Mouse (Mus musculus) liver, embryonic 11.5 days (tissue): Measurements from ENCODE around the gene Xrn2. TPM values are rescaled to one million over a fixed set of nuclear protein-coding genes. Genes with fewer than 3 reads are reported as not detected.
A peak's percentile ranks its signal among the peaks of the same experiment; 100 is the strongest.

ENCODE experiments used
- ATAC-seq: fragments of 200-750 bp; cut with Nextera tagmentation; replicated peaks from 2 replicates; pipeline ENCODE4 v1.8.0; 2017; ENCODE audit warnings: moderate number of reproducible peaks, mild to moderate bottlenecking, moderate TSS enrichment, moderate library complexity; ENCODE audit not compliant: low FRiP score
- DNase-seq: peaks from one replicate; pipeline ENCODE4 v3.0.0-alpha.2; 2017; ENCODE audit warnings: low spot score
- H3K27ac ChIP-seq: fragments of 300-500 bp; sonication (generic); 2 replicates; pipeline ENCODE4 v1.5.1; 2014; ENCODE audit warnings: mild to moderate bottlenecking, low read depth, low read length, control low read depth
- H3K27me3 ChIP-seq: fragments of 300-500 bp; sonication (generic); replicated peaks from 2 replicates; pipeline ENCODE4 v1.6.1; 2014; ENCODE audit warnings: low read length, mixed read lengths; ENCODE audit not compliant: control insufficient read depth, insufficient read depth
- H3K36me3 ChIP-seq: fragments of 300-500 bp; sonication (generic); 2 replicates; pipeline ENCODE4 v1.6.1; 2014; ENCODE audit warnings: mild to moderate bottlenecking, low read length, moderate library complexity, mixed read lengths; ENCODE audit not compliant: control insufficient read depth, insufficient read depth
- H3K4me1 ChIP-seq: fragments of 300-500 bp; sonication (generic); replicated peaks from 2 replicates; pipeline ENCODE4 v1.6.1; 2014; ENCODE audit warnings: low read length, mixed read lengths; ENCODE audit not compliant: control insufficient read depth, insufficient read depth
- H3K4me2 ChIP-seq: fragments of 300-500 bp; sonication (generic); 2 replicates; pipeline ENCODE4 v1.6.1; 2014; ENCODE audit warnings: mild to moderate bottlenecking, control low read depth, moderate library complexity
- H3K4me3 ChIP-seq: fragments of 300-500 bp; sonication (generic); 2 replicates; pipeline ENCODE4 v1.5.1; 2014; ENCODE audit warnings: low read depth, low read length, control low read depth
- H3K9ac ChIP-seq: fragments of 300-500 bp; sonication (generic); 2 replicates; pipeline ENCODE4 v1.6.1; 2014; ENCODE audit warnings: low read depth, low read length, control low read depth
- H3K9me3 ChIP-seq: fragments of 300-500 bp; sonication (generic); 2 replicates; pipeline ENCODE4 v1.6.1; 2016; ENCODE audit warnings: low read length, inconsistent platforms, mixed read lengths; ENCODE audit not compliant: control insufficient read depth
- WGBS: fragments of 180-500 bp; shearing (Covaris S2); extraction: QIAGEN DNeasy Blood & Tissue Kit; methylation state at CpG from one replicate; pipeline ENCODE4 v1.1.7; 2014; 5-methylcytosine and 5-hydroxymethylcytosine counted together
- polyA plus RNA-seq: library from polyadenylated mRNA; unstranded; fragments of >200 nt; fragmentation: Nextera tagmentation; extraction: Ambion mirVana; gene quantifications from 2 replicates; pipeline ENCODE4 v1.2.1, GENCODE M21; 2014

The Xrn2 gene
- polyA plus RNA-seq = 88.0 and 96.4 TPM in 2 replicates

DNA sequence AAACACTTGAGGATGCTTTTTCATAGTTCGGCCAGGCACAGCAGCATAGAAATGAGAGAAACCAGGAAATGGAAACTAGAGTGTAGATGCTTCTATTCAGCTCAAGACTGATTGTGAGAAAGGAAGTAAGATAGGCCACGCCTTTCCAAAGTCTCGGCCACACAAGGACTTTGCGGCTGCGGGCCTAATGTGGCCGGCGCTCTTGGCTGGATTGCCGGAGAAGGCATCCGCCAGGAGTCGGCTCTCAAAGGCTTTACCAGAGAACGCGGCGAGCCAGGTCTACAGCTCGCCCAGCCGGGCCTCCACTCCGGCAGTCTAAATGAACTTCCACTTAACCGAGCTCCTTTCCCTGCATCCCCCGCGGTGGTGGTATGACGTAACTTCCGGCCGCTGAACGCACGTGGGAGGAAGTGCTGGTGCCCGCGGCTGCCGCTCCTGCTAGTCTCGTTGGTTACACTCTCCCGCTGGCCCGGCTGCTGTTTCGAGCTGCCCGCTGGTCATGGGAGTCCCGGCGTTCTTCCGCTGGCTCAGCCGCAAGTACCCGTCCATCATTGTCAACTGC, at the start of gene Xrn2:
Xrn2 (plus strand) TSS at position 374 of the 562 bp plus-strand sequence.
- Histone ChIP-seq H3K9me3 (no peaks in the 10 kb centered on the region), H3K4me1 (peaks cover 16% of the 10 kb centered on the region), H3K36me3 (peaks cover 2% of the 10 kb centered on the region; the same call in 1 of the 2 replicates), H3K4me2 (peak within 1 kb of the TSS; percentile 93), H3K9ac (peak within 1 kb of the TSS; percentile 74), H3K27ac (peak within 1 kb of the TSS; percentile 87), H3K27me3 (no peaks in the 10 kb centered on the region), H3K4me3 (peak within 1 kb of the TSS; percentile 80)
- under 1% methylated on average over 37 of the region's 37 CpGs for WGBS
- ATAC-seq (peak; percentile 92), DNase-seq (peak; percentile 97)

DNA sequence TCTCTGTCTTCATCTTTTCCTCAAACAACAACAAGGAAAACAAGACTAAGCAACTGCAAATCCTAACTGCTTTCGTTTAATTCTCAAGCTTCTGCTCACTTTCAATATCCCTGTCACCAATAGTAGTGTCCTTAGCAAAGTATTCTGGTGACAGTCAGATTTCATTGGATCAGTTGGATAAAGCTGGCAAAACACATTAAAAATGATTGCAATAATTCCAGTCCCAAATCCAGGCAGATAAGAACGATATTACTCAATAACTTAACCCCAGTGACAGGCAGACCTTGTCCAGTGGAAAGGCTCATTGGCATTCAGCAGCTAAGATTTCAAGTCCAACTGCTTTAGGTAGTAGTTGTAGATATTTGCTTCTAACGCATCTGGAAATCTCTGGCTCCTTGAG, 37.8 kb upstream of the Xrn2 start:
- Histone ChIP-seq H3K36me3 (no peaks in the 10 kb centered on the region), H3K27me3 (no peaks in the 10 kb centered on the region)
- 73% methylated on average over 3 of the region's 3 CpGs for WGBS

DNA sequence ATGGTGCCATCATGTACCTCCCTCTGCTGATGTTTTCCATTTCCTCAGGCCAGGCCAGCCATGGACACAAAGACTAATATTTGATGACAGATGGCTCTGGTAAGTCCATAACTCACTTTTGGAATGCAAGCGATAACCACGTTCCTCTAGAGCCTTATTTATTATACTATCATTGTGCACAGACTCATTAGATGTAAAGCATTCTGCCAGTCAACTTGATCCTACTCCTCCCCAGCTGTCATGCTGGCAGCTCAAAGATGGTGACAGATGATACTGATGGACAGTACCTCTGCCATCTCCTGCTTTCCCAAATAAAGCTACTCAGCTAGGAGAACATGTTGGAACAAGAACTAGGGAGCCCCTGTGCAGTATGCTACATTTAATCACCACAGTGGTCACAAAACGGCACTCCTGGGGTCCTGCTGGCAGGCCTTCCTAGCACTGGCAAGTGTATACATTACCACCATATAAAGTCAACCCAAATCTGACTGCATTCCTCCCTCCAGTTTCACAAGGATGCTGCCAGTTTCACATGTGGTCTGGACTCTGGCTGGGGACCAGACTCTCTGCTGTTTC, 37.3 kb upstream of the Xrn2 start:
- no peak overlapping the region for H3K27ac ChIP-seq
- no peak overlapping the region for H3K9ac ChIP-seq
- no peaks in the 10 kb centered on the region for H3K27me3 ChIP-seq
- no peak for DNase-seq
- WGBS = 65% methylated on average over 3 of the region's 3 CpGs
- no peaks in the 10 kb centered on the region for H3K36me3 ChIP-seq
- no peaks in the 10 kb centered on the region for H3K9me3 ChIP-seq
- H3K4me2 ChIP-seq = no peak overlapping the region
- no peaks in the 10 kb centered on the region for H3K4me1 ChIP-seq
- ATAC-seq = no peak
- no peak overlapping the region for H3K4me3 ChIP-seq

More for the DNA sequence above, 37.8 kb upstream of the Xrn2 start:
- Histone ChIP-seq H3K4me2 (no peak overlapping the region), H3K4me3 (no peak overlapping the region), H3K9ac (no peak overlapping the region), H3K4me1 (no peaks in the 10 kb centered on the region), H3K27ac (no peak overlapping the region), H3K9me3 (no peaks in the 10 kb centered on the region)
- ATAC-seq (no peak), DNase-seq (no peak)

DNA sequence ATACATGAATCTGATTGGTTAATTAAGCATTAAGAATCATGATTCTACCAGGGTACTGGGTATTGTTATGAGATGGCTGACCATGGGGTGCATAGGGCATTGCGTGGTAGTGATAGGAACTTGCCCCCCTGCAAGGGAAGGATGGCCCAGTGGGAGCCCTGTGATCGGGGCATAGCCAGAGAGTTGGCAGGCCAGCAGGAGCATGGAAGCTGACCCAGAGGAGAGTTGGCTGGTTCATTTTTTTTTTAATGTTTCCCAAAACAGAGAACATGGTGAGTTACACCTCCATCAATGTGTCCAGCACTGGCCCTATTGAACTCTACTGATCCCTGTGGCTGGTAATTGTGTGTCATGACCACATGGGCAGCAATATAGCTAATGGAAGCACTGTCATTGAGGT, 30.0 kb upstream of the Xrn2 start:
- Histone ChIP-seq H3K36me3 (no peaks in the 10 kb centered on the region), H3K4me2 (no peak overlapping the region), H3K9me3 (no peaks in the 10 kb centered on the region), H3K27me3 (no peaks in the 10 kb centered on the region), H3K27ac (no peak overlapping the region), H3K4me1 (no peaks in the 10 kb centered on the region), H3K4me3 (no peak overlapping the region), H3K9ac (no peak overlapping the region)
- DNase-seq (no peak), ATAC-seq (no peak)
- 82% methylated on average over 2 of the region's 2 CpGs for WGBS

DNA sequence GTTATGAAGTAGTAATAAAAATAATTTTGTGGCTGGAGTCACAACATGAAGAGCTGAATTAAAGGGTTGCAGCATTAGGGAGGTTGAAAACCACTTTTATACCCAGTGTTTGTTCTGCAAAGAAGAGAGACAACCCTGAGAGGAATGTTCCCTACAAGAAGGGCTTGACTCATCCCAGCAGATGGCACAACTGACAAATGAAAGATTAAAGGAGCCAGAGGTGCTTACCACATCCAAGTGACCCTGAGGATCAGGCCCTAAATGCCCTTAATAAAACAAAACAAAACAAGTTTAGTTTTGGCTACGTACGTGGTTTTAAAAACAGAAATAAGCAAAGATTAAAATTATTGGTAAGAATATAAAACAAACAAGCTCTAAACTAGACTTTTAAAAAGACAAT, 28.0 kb upstream of the Xrn2 start:
- DNase-seq (no peak), ATAC-seq (no peak)
- H3K4me3 ChIP-seq = no peak overlapping the region
- H3K36me3 ChIP-seq = no peaks in the 10 kb centered on the region
- 87% methylated on average over 2 of the region's 2 CpGs for WGBS
- H3K9ac ChIP-seq = no peak overlapping the region
- no peak overlapping the region for H3K27ac ChIP-seq
- H3K4me1 ChIP-seq = no peaks in the 10 kb centered on the region
- H3K27me3 ChIP-seq = no peaks in the 10 kb centered on the region
- H3K4me2 ChIP-seq = no peak overlapping the region
- no peaks in the 10 kb centered on the region for H3K9me3 ChIP-seq

DNA sequence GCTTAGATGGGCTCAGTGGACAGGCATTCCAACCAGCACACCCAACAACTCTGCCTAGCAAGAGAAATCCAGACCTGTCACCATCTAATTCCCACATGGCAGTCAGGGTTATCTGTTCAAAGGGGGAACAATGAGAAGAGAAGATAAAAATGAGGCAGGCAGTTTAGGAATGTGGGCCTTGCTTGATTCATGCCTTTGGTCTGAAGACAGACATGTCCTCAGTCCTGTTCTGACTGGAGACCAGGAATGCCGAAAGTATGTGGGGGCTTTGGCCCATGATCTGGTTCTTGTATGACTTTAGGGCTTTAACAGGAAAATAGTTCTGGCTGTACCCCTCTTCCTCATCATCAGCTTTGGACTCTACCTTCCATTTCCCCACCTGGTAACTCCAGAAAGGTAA, 27.0 kb upstream of the Xrn2 start:
- DNase-seq (no peak), ATAC-seq (no peak)
- no peak overlapping the region for H3K4me2 ChIP-seq
- no peak overlapping the region for H3K27ac ChIP-seq
- H3K9me3 ChIP-seq = no peaks in the 10 kb centered on the region
- no peak overlapping the region for H3K9ac ChIP-seq
- 88% methylated on average over 1 of the region's 1 CpGs for WGBS
- no peaks in the 10 kb centered on the region for H3K36me3 ChIP-seq
- no peaks in the 10 kb centered on the region for H3K27me3 ChIP-seq
- H3K4me1 ChIP-seq = no peaks in the 10 kb centered on the region
- no peak overlapping the region for H3K4me3 ChIP-seq

DNA sequence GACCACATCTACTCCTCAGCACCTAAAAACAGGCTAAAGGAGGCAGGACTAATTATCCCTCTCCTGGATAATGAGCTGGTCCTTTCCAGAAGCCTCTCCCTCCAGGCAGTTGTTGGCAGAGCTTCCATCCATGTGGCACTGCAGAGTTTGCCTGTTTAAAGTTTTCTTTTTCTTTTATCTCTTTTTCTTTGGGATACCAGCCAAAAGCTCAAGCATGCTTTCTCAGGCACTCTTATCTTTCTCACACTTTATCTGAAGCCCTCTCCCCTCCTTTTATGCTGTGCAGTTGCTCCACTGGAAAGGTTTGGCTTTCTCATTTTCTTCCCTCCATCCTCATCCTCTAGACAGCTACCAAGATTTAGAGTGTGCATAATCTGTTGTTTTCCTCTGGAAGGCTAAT, 26.4 kb upstream of the Xrn2 start:
- H3K27ac ChIP-seq = no peak overlapping the region
- ATAC-seq = no peak

DNA sequence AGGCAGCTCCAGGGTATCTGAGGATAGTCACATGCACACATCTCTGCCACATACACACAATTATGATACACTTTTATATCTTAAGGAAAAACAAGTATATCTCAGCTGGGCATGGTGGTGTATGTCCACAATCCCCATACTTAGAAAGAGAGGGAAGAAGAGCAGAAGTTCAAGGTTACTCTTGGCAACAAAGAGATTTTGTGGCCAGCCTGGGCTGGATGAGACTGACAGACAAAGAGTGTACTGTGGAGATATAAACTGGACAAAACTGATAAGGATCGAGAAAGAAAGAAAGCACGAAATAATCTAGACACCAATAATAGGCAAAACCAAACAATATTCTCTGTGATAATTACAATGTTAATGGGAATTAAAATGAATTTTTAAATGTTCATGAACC, 5.5 kb upstream of the Xrn2 start:
- Histone ChIP-seq H3K4me2 (no peak overlapping the region), H3K9ac (no peak overlapping the region), H3K4me1 (peaks cover 9% of the 10 kb centered on the region), H3K4me3 (no peak overlapping the region), H3K27me3 (no peaks in the 10 kb centered on the region), H3K9me3 (no peaks in the 10 kb centered on the region), H3K36me3 (no peaks in the 10 kb centered on the region; the same call in 1 of the 2 replicates), H3K27ac (no peak overlapping the region)
- no peak for DNase-seq
- 66% methylated on average over 2 of the region's 2 CpGs for WGBS
- ATAC-seq = no peak

More for the DNA sequence above, 26.4 kb upstream of the Xrn2 start:
- Histone ChIP-seq H3K9me3 (no peaks in the 10 kb centered on the region), H3K4me2 (no peak overlapping the region), H3K4me3 (no peak overlapping the region), H3K9ac (no peak overlapping the region), H3K4me1 (no peaks in the 10 kb centered on the region), H3K27me3 (no peaks in the 10 kb centered on the region), H3K36me3 (no peaks in the 10 kb centered on the region)
- DNase-seq = no peak

DNA sequence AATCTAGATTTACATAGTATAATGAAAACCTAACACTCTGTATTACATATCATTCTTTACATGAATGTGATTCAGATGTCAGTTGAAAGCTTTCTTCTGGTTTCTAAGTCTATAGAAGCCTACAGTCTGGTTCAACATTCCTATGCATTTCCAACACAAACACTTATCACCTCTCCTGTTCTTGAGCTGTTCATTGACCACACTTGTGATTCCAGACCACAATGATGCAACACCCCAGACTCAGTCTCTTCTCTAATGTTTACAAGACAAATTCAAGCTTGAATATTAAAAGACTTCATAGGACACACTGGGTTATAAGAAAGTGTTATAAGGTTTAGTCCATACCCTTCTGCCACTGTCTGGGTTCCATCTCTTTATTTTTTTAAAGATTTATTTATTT, 3.7 kb upstream of the Xrn2 start:
- DNase-seq (no peak), ATAC-seq (no peak)
- Histone ChIP-seq H3K36me3 (no peaks in the 10 kb centered on the region; the same call in 1 of the 2 replicates), H3K4me3 (no peak overlapping the region), H3K27me3 (no peaks in the 10 kb centered on the region), H3K4me2 (no peak overlapping the region), H3K27ac (no peak overlapping the region), H3K4me1 (peaks cover 10% of the 10 kb centered on the region), H3K9ac (no peak overlapping the region), H3K9me3 (no peaks in the 10 kb centered on the region)
